In the genomic region with DNA sequence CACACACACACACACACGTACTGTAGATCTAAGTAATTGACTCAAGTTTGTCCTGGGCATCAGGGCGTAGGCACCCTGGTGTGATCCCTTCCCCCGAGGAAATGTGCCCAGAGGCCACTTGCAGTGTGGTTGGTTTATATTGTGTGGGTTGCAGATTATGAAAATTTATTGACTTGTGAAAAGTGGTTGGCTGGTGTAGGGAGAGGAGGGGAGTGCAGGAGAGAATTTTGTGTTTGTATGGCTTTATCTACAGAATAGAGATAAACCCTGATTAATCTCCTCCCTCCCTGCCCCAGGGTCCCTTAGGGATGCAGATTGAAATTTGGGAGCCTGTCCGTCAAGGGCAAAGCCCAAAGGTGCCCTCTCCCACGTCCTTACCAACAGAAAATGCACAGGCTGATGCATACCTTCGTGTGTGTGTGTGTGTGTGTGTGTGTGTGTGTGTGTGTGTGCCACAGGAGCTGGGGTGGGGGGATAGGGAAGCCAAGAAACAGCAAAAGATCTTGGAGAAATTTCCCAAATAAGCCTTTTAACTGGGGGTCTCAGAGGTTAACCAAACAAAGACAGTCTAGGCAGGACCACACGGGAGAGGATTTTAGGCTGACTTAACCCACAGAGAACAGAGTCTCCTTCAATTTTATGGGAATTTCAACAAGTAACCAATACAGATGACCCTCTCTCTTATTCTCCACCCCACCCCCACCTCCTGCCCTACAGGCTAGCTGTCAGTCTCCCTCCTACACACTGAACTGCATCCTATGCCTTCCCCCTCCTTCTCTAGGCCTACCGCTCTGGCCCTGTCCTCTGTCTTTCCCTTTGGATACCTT, we compare ENCODE assay signal across 9 mouse cellular contexts. TPM values are rescaled to one million over a fixed set of nuclear protein-coding genes. Genes with fewer than 3 reads are reported as not detected.
DNase-seq lines count a peak whose midpoint lies in the region; ATAC-seq and TF ChIP-seq lines count a peak whose summit lies in the region.
"Had no signal": no experiment of that assay in that cellular context is flagged by ENCODE, and none has a peak within 500 bp of the region (broad histone marks: within the 10 kb centered on the region; RNA-seq: fewer than 3 reads in every experiment).

No protein-coding gene starts in this region.

- H3K9ac ChIP-seq in lung, embryonic 15.5 days, result peak overlapping the region; percentile 73
- H3K9ac ChIP-seq in forebrain, embryonic 15.5 days (replicated peaks), result no peak overlapping the region
- H3K9ac ChIP-seq in limb, embryonic 15.5 days, result no peak overlapping the region
- H3K9ac ChIP-seq in stomach, postnatal 0 days (ENCODE audit: low read length), result peak overlapping the region; percentile 84
- H3K9ac ChIP-seq: liver, embryonic 13.5 days had no signal

- ATAC-seq in lung, embryonic 15.5 days (ENCODE audit: borderline replicate concordance, extremely low read depth, low FRiP score, low TSS enrichment), result no peak
- ATAC-seq in forebrain, embryonic 15.5 days (replicated peaks), result no peak
- ATAC-seq in limb, embryonic 15.5 days (ENCODE audit: insufficient number of reproducible peaks, low FRiP score, low TSS enrichment, low read depth), result no peak
- no peak for ATAC-seq in stomach, postnatal 0 days (ENCODE audit: low FRiP score, low TSS enrichment)

- peaks cover 28% of the 10 kb centered on the region for H3K4me1 ChIP-seq in lung, embryonic 15.5 days
- H3K4me1 ChIP-seq in forebrain, embryonic 15.5 days, result peaks cover 41% of the 10 kb centered on the region
- peaks cover 41% of the 10 kb centered on the region for H3K4me1 ChIP-seq in limb, embryonic 15.5 days
- no peaks in the 10 kb centered on the region for H3K4me1 ChIP-seq in stomach, postnatal 0 days (replicated peaks; ENCODE audit: control insufficient read depth, insufficient read depth)

- TF ChIP-seq CTCF in stomach, postnatal 0 days (IDR thresholded peaks at IDR 0.05; ENCODE audit: low read depth), result no peak

- no peaks in the 10 kb centered on the region for H3K9me3 ChIP-seq in lung, embryonic 15.5 days
- H3K9me3 ChIP-seq in forebrain, embryonic 15.5 days, result no peaks in the 10 kb centered on the region
- H3K9me3 ChIP-seq in limb, embryonic 15.5 days, result no peaks in the 10 kb centered on the region
- no peaks in the 10 kb centered on the region for H3K9me3 ChIP-seq in stomach, postnatal 0 days (ENCODE audit: control insufficient read depth, low read length)
- H3K9me3 ChIP-seq: liver, embryonic 13.5 days had no signal

- no peak for TF ChIP-seq EP300 in stomach, postnatal 0 days (optimal IDR thresholded peaks at IDR 0.05)

- H3K27me3 ChIP-seq in lung, embryonic 15.5 days, result peaks cover 87% of the 10 kb centered on the region
- peaks cover 93% of the 10 kb centered on the region for H3K27me3 ChIP-seq in forebrain, embryonic 15.5 days
- H3K27me3 ChIP-seq in limb, embryonic 15.5 days, result peaks cover 93% of the 10 kb centered on the region
- H3K27me3 ChIP-seq in stomach, postnatal 0 days (ENCODE audit: control insufficient read depth, insufficient read depth, low read length), result peaks cover 5% of the 10 kb centered on the region; the same call in 1 of the 2 replicates

- no peak for DNase-seq in lung, postnatal 4 days
- DNase-seq in stomach, postnatal 0 days (ENCODE audit: low spot score), result no peak
- DNase-seq in right cerebral cortex, postnatal 36 days (ENCODE audit: low spot score in 2 of 2), result no peak
- DNase-seq in urinary bladder, postnatal 36 days (ENCODE audit: low spot score in 2 of 2), result no peak
- no peak for DNase-seq in spleen, postnatal 4 days (ENCODE audit: low spot score in 2 of 2)
- DNase-seq: liver, embryonic 13.5 days had no signal

- peak overlapping the region; percentile 77 for H3K4me2 ChIP-seq in lung, embryonic 15.5 days
- H3K4me2 ChIP-seq in forebrain, embryonic 15.5 days (replicated peaks), result no peak overlapping the region
- H3K4me2 ChIP-seq in limb, embryonic 15.5 days, result no peak overlapping the region
- H3K4me2 ChIP-seq in stomach, postnatal 0 days (replicated peaks; ENCODE audit: low read depth), result peak overlapping the region; percentile 75

- whole genome bisulfite sequencing in lung, embryonic 15.5 days, result 15% methylated on average over 8 of the region's 8 CpGs
- WGBS in forebrain, embryonic 15.5 days, result 6% methylated on average over 8 of the region's 8 CpGs
- WGBS in limb, embryonic 15.5 days, result 34% methylated on average over 8 of the region's 8 CpGs
- 37% methylated on average over 8 of the region's 8 CpGs for WGBS in stomach, postnatal 0 days

- peak overlapping the region; percentile 54 for H3K4me3 ChIP-seq in lung, embryonic 15.5 days
- H3K4me3 ChIP-seq in forebrain, embryonic 15.5 days, result peak overlapping the region; percentile 45; the same call in 1 of the 2 replicates
- peak overlapping the region; percentile 53 for H3K4me3 ChIP-seq in limb, embryonic 15.5 days
- peak overlapping the region; percentile 67 for H3K4me3 ChIP-seq in stomach, postnatal 0 days (ENCODE audit: low read depth, low read length)

- no peaks in the 10 kb centered on the region for H3K36me3 ChIP-seq in lung, embryonic 15.5 days
- H3K36me3 ChIP-seq in forebrain, embryonic 15.5 days, result no peaks in the 10 kb centered on the region
- no peaks in the 10 kb centered on the region for H3K36me3 ChIP-seq in limb, embryonic 15.5 days
- H3K36me3 ChIP-seq in stomach, postnatal 0 days (ENCODE audit: control insufficient read depth, insufficient read depth, low read length), result no peaks in the 10 kb centered on the region
- H3K36me3 ChIP-seq: liver, embryonic 13.5 days had no signal

- H3K27ac ChIP-seq in lung, embryonic 15.5 days, result peak overlapping the region; percentile 48; the same call in 1 of the 2 replicates
- H3K27ac ChIP-seq in forebrain, embryonic 15.5 days (replicated peaks), result no peak overlapping the region
- no peak overlapping the region for H3K27ac ChIP-seq in limb, embryonic 15.5 days
- H3K27ac ChIP-seq in stomach, postnatal 0 days (replicated peaks), result peak overlapping the region; percentile 93
- H3K27ac ChIP-seq: liver, embryonic 13.5 days had no signal

RNA-seq across cellular contexts. Expression of gene Foxf2, which starts 2.5 kb away (rescaled TPM):
- polyA plus RNA-seq in lung, embryonic 15.5 days (2015; fragmentation: Nextera tagmentation; extraction: Ambion mirVana), result 29.5 and 30.4 TPM in 2 replicates
- polyA plus RNA-seq in forebrain, embryonic 15.5 days (2015; fragmentation: Nextera tagmentation; extraction: Ambion mirVana), result 4.3 and 4.8 TPM in 2 replicates
- 5.0 and 5.5 TPM in 2 replicates for polyA plus RNA-seq in limb, embryonic 15.5 days (2015; fragmentation: Nextera tagmentation; extraction: Ambion mirVana)
- polyA plus RNA-seq in stomach, postnatal 0 days (2015; fragmentation: Nextera tagmentation; extraction: Ambion mirVana), result 10.0 and 12.5 TPM in 2 replicates
- polyA plus RNA-seq: liver, embryonic 13.5 days had no signal

Comparison
In these comparisons a context has a peak if more than half of its experiments do, and no peak if none do; other contexts are left out.
1. H3K27ac ChIP-seq: peak in lung, embryonic 15.5 days (single experiment) and stomach, postnatal 0 days (single experiment); none in forebrain, embryonic 15.5 days (single experiment) and limb, embryonic 15.5 days (single experiment).
2. H3K4me2 ChIP-seq: peak in lung, embryonic 15.5 days (single experiment) and stomach, postnatal 0 days (single experiment); none in forebrain, embryonic 15.5 days (single experiment) and limb, embryonic 15.5 days (single experiment).
3. H3K9ac ChIP-seq: peak in lung, embryonic 15.5 days (single experiment) and stomach, postnatal 0 days (single experiment); none in forebrain, embryonic 15.5 days (single experiment) and limb, embryonic 15.5 days (single experiment).
4. Peak in every context shown above with its lines, with median percentiles within 50 percentile points of each other: H3K4me3 ChIP-seq.